Mouse (Mus musculus): ENCODE measurements at regions not wholly inside any gene's neighbourhood (a gene's known extent, or its start where the extent isn't known, plus 50 kb on each side); places are given as distances from the start of the nearest gene placed in this dataset.

GRCm38 (mm10) chr7:130001064-130001463 lies 409.4 kb downstream of the Wdr11 start:
- Histone ChIP-seq H3K9me3 (replicated peaks; ENCODE audit: low read length) (no peaks in the 10 kb centered on the region), H3K9ac (ENCODE audit: insufficient read depth, low read depth) (no peak overlapping the region), H3K27ac (ENCODE audit: insufficient read depth, low read depth) (no peak overlapping the region), H3K4me3 (replicated peaks in 1 of 3; ENCODE audit: low read depth in 2 of 3, low read length in 2 of 3, poor library complexity in 1 of 3) (no peak overlapping the region), H3K36me3 (replicated peaks in 1 of 2; ENCODE audit: control insufficient read depth in 1 of 2, insufficient read depth in 1 of 2, low read length in 1 of 2) (no peaks in the 10 kb centered on the region), H3K27me3 (replicated peaks) (peaks cover 54% of the 10 kb centered on the region), H3K4me1 (ENCODE audit: control insufficient read depth in 1 of 2, insufficient read depth in 2 of 2) (no peaks in the 10 kb centered on the region), H3K4me2 (ENCODE audit: insufficient read depth, low read depth, poor library complexity, severe bottlenecking) (no peak overlapping the region), H3K79me2 (replicated peaks; ENCODE audit: control insufficient read depth, extremely low read depth, insufficient read depth, poor library complexity, severe bottlenecking) (no peaks in the 10 kb centered on the region)
- DNase-seq (ENCODE audit: extremely low read depth), result no peak
- in situ Hi-C loops (cut with MboI; ENCODE audit: low pct_ligation_motif_present, low pct_unique_long_range_greater_than_20kb, low sequenced_read_pairs), result no loop called here
- dilution Hi-C loops (cut with MboI; ENCODE audit: extremely low pct_ligation_motif_present, extremely low pct_unique_long_range_greater_than_20kb, low sequenced_read_pairs), result no loop called here
- TF ChIP-seq SIN3A (IDR thresholded peaks at IDR 0.05; ENCODE audit: low read length), result no peak
- TF ChIP-seq MAX (IDR thresholded peaks at IDR 0.05; ENCODE audit: low read length), result no peak
- TF ChIP-seq USF2 (conservative IDR thresholded peaks at IDR 0.05; ENCODE audit: low read depth, low read length), result no peak
- no peak for TF ChIP-seq CHD2 (IDR thresholded peaks at IDR 0.05; ENCODE audit: low read length)
- TF ChIP-seq USF1 (IDR thresholded peaks at IDR 0.05; ENCODE audit: low read depth, low read length), result no peak
- no peak for TF ChIP-seq CTCF (conservative IDR thresholded peaks at IDR 0.05 in 1 of 2, IDR thresholded peaks at IDR 0.05 in 1 of 2; ENCODE audit: low read depth in 2 of 2, low read length in 2 of 2)
- no peak for TF ChIP-seq ZKSCAN1 (IDR thresholded peaks at IDR 0.05; ENCODE audit: borderline replicate concordance, low read depth, low read length)
- TF ChIP-seq MAZ (IDR thresholded peaks at IDR 0.05; ENCODE audit: low read depth, low read length), result no peak
- TF ChIP-seq ETS1 (conservative IDR thresholded peaks at IDR 0.05; ENCODE audit: low read depth, low read length), result no peak
- TF ChIP-seq NRF1 (IDR thresholded peaks at IDR 0.05; ENCODE audit: low read depth, low read length), result no peak
- TF ChIP-seq ZMIZ1 (IDR thresholded peaks at IDR 0.05; ENCODE audit: low read depth, low read length), result no peak
- no peak for TF ChIP-seq TBP (conservative IDR thresholded peaks at IDR 0.05; ENCODE audit: low read depth, low read length)
- no peak for TF ChIP-seq NELFE (IDR thresholded peaks at IDR 0.05; ENCODE audit: low read depth, low read length)

DNA sequence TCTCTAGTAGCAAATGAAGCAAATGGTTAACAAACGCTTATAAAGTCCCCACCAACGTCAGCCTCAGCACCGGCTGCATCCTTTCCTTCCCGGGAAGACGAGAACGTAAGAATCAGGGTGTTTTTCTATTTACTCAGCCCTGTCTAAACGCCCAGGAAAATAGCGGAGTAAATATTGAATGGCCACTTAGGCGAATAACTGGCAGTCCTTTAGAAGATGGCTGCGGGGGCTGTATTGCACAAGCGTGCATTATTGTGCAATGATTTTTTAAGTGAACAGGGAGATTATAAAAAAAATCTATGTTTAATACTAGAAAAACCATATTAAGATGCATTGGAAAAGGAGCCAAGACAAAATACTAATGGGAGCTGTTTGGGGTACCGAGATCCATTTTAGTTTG lies 410.3 kb downstream of the Wdr11 start:
- H3K27me3 ChIP-seq (replicated peaks), result peaks cover 61% of the 10 kb centered on the region
- H3K9ac ChIP-seq (ENCODE audit: insufficient read depth, low read depth), result no peak overlapping the region
- H3K36me3 ChIP-seq (replicated peaks in 1 of 2; ENCODE audit: control insufficient read depth in 1 of 2, insufficient read depth in 1 of 2, low read length in 1 of 2), result no peaks in the 10 kb centered on the region
- H3K4me1 ChIP-seq (ENCODE audit: control insufficient read depth in 1 of 2, insufficient read depth in 2 of 2), result no peaks in the 10 kb centered on the region
- no peaks in the 10 kb centered on the region for H3K9me3 ChIP-seq (replicated peaks; ENCODE audit: low read length)
- no peak for DNase-seq (ENCODE audit: extremely low read depth)
- H3K79me2 ChIP-seq (replicated peaks; ENCODE audit: control insufficient read depth, extremely low read depth, insufficient read depth, poor library complexity, severe bottlenecking), result no peaks in the 10 kb centered on the region
- no peak overlapping the region for H3K27ac ChIP-seq (ENCODE audit: insufficient read depth, low read depth)
- dilution Hi-C loops (cut with MboI; ENCODE audit: extremely low pct_ligation_motif_present, extremely low pct_unique_long_range_greater_than_20kb, low sequenced_read_pairs), result no loop called here
- H3K4me3 ChIP-seq (replicated peaks in 1 of 3; ENCODE audit: low read depth in 2 of 3, low read length in 2 of 3, poor library complexity in 1 of 3), result no peak overlapping the region
- no peak overlapping the region for H3K4me2 ChIP-seq (ENCODE audit: insufficient read depth, low read depth, poor library complexity, severe bottlenecking)
- in situ Hi-C loops (cut with MboI; ENCODE audit: low pct_ligation_motif_present, low pct_unique_long_range_greater_than_20kb, low sequenced_read_pairs), result no loop called here
- no peak for TF ChIP-seq IRF4 (IDR thresholded peaks at IDR 0.05; ENCODE audit: low read depth, low read length)
- no peak for TF ChIP-seq MAX (IDR thresholded peaks at IDR 0.05; ENCODE audit: low read length)
- TF ChIP-seq USF2 (conservative IDR thresholded peaks at IDR 0.05; ENCODE audit: low read depth, low read length), result no peak
- TF ChIP-seq ELF1 (IDR thresholded peaks at IDR 0.05; ENCODE audit: low read depth, low read length), result no peak
- no peak for TF ChIP-seq MXI1 (IDR thresholded peaks at IDR 0.05; ENCODE audit: low read depth, low read length)
- no peak for TF ChIP-seq ETS1 (conservative IDR thresholded peaks at IDR 0.05; ENCODE audit: low read depth, low read length)
- TF ChIP-seq BHLHE40 (IDR thresholded peaks at IDR 0.05; ENCODE audit: low read depth, low read length), result no peak
- no peak for TF ChIP-seq MAZ (IDR thresholded peaks at IDR 0.05; ENCODE audit: low read depth, low read length)
- no peak for TF ChIP-seq ZNF384 (IDR thresholded peaks at IDR 0.05; ENCODE audit: low read depth, low read length)
- TF ChIP-seq POLR2AphosphoS2 (IDR thresholded peaks at IDR 0.05; ENCODE audit: low read depth, low read length), result no peak
- TF ChIP-seq PAX5 (IDR thresholded peaks at IDR 0.05; ENCODE audit: low read length), result no peak
- TF ChIP-seq TCF12 (IDR thresholded peaks at IDR 0.05; ENCODE audit: low read depth, low read length), result no peak
- TF ChIP-seq UBTF (IDR thresholded peaks at IDR 0.05; ENCODE audit: low read depth, low read length), result no peak
- TF ChIP-seq MAFK (IDR thresholded peaks at IDR 0.05; ENCODE audit: insufficient replicate concordance, low read length), result no peak
- TF ChIP-seq EP300 (IDR thresholded peaks at IDR 0.05; ENCODE audit: low read length), result no peak
- TF ChIP-seq RCOR1 (conservative IDR thresholded peaks at IDR 0.05; ENCODE audit: low read depth, low read length), result no peak
- TF ChIP-seq JUN (IDR thresholded peaks at IDR 0.05; ENCODE audit: insufficient read depth, low read depth, low read length), result no peak
- TF ChIP-seq ZC3H11A (IDR thresholded peaks at IDR 0.05; ENCODE audit: low read depth, low read length), result no peak
- no peak for TF ChIP-seq JUND (conservative IDR thresholded peaks at IDR 0.05; ENCODE audit: low read depth, low read length)

Measured in CH12.LX (cell line).